7 mouse cellular contexts compared by ENCODE assay signal in genomic region chr1:193208178-193208577, GRCm38 (mm10). TPM values are rescaled to one million over a fixed set of nuclear protein-coding genes. Genes with fewer than 3 reads are reported as not detected.
DNase-seq lines count a peak whose midpoint lies in the region; ATAC-seq and TF ChIP-seq lines count a peak whose summit lies in the region.

No protein-coding gene starts in this region.

- no peak overlapping the region for H3K4me2 ChIP-seq in lung, embryonic 15.5 days

- 37% methylated on average over 2 of the region's 2 CpGs for WGBS in lung, embryonic 15.5 days

- H3K4me1 ChIP-seq in bone marrow macrophage, adult 2 months (ENCODE audit: control insufficient read depth, insufficient read depth, low read length), result peaks cover 2% of the 10 kb centered on the region; the same call in 1 of the 2 replicates
- H3K4me1 ChIP-seq in lung, embryonic 15.5 days, result no peaks in the 10 kb centered on the region

- H3K27ac ChIP-seq in bone marrow macrophage, adult 2 months (ENCODE audit: insufficient read depth, low read depth, low read length), result no peak overlapping the region
- H3K27ac ChIP-seq in lung, embryonic 15.5 days, result no peak overlapping the region

- H3K27me3 ChIP-seq in lung, embryonic 15.5 days, result no peaks in the 10 kb centered on the region

- H3K4me3 ChIP-seq in bone marrow macrophage, adult 2 months (ENCODE audit: insufficient read depth, low read length), result no peak overlapping the region
- no peak overlapping the region for H3K4me3 ChIP-seq in lung, embryonic 15.5 days

- H3K9ac ChIP-seq in lung, embryonic 15.5 days, result no peak overlapping the region

- no peaks in the 10 kb centered on the region for H3K36me3 ChIP-seq in lung, embryonic 15.5 days

- H3K9me3 ChIP-seq in lung, embryonic 15.5 days, result no peaks in the 10 kb centered on the region

- no peak for TF ChIP-seq POLR2A in bone marrow macrophage, adult 2 months (IDR thresholded peaks at IDR 0.05; ENCODE audit: borderline replicate concordance, low read depth, low read length)

- peak; percentile 56 for DNase-seq in urinary bladder, postnatal 14 days (ENCODE audit: low spot score)
- DNase-seq in urinary bladder, adult 2 months (ENCODE audit: low spot score), result no peak
- peak; percentile 32 to 37 for DNase-seq in frontal cortex, postnatal 14 days (ENCODE audit: low spot score in 2 of 2)
- DNase-seq in kidney, postnatal 36 days, result peak; percentile 74 to 88
- DNase-seq in spleen, adult 18-20 months, result peak; percentile 66 to 81

- TF ChIP-seq CTCF in bone marrow macrophage, adult 2 months (IDR thresholded peaks at IDR 0.05; ENCODE audit: low read depth, low read length), result peak; percentile 79

- 0 out of 2 replicates have a peak, but pooled peaks have one; percentile 53 for ATAC-seq in lung, embryonic 15.5 days (ENCODE audit: borderline replicate concordance, extremely low read depth, low FRiP score, low TSS enrichment)

RNA-seq across cellular contexts. Expression of gene Lamb3, which starts 0.7 kb away (rescaled TPM):
- polyA plus RNA-seq in urinary bladder, adult 2 months (2012; rRNA removed), result 22.3 and 26.3 TPM in 2 replicates
- 0.50 TPM in 1 of 2 replicates, not detected in the other for polyA plus RNA-seq in bone marrow macrophage, adult 2 months (2012; ENCODE audit: insufficient read depth, insufficient read length, missing spikeins)
- 38.1 and 43.9 TPM in 2 replicates for polyA plus RNA-seq in lung, embryonic 15.5 days (2015; fragmentation: Nextera tagmentation; extraction: Ambion mirVana)

RNA-seq across cellular contexts. Expression of gene Traf3ip3, which starts 6.7 kb away (rescaled TPM):
- polyA plus RNA-seq in urinary bladder, adult 2 months (2012; rRNA removed), result 2.2 and 2.9 TPM in 2 replicates
- polyA plus RNA-seq in bone marrow macrophage, adult 2 months (2012; ENCODE audit: insufficient read depth, insufficient read length, missing spikeins), result 48.6 and 52.3 TPM in 2 replicates
- 2.9 and 3.8 TPM in 2 replicates for polyA plus RNA-seq in lung, embryonic 15.5 days (2015; fragmentation: Nextera tagmentation; extraction: Ambion mirVana)

RNA-seq across cellular contexts. Expression of gene A130010J15Rik, which starts 40.3 kb away (rescaled TPM):
- polyA plus RNA-seq in urinary bladder, adult 2 months (2012; rRNA removed), result 9.8 and 13.3 TPM in 2 replicates
- 3.8 and 4.2 TPM in 2 replicates for polyA plus RNA-seq in bone marrow macrophage, adult 2 months (2012; ENCODE audit: insufficient read depth, insufficient read length, missing spikeins)
- 13.6 and 14.1 TPM in 2 replicates for polyA plus RNA-seq in lung, embryonic 15.5 days (2015; fragmentation: Nextera tagmentation; extraction: Ambion mirVana)

RNA-seq across cellular contexts. Expression of gene Irf6, which starts 55.3 kb away (rescaled TPM):
- 24.9 and 27.8 TPM in 2 replicates for polyA plus RNA-seq in urinary bladder, adult 2 months (2012; rRNA removed)
- not detected in 2 replicates for polyA plus RNA-seq in bone marrow macrophage, adult 2 months (2012; ENCODE audit: insufficient read depth, insufficient read length, missing spikeins)
- 14.9 and 15.4 TPM in 2 replicates for polyA plus RNA-seq in lung, embryonic 15.5 days (2015; fragmentation: Nextera tagmentation; extraction: Ambion mirVana)

RNA-seq across cellular contexts. Expression of gene Hsd11b1, which starts 55.7 kb away (rescaled TPM):
- polyA plus RNA-seq in urinary bladder, adult 2 months (2012; rRNA removed), result 68.7 and 71.3 TPM in 2 replicates
- 0.77 TPM in 1 of 2 replicates, not detected in the other for polyA plus RNA-seq in bone marrow macrophage, adult 2 months (2012; ENCODE audit: insufficient read depth, insufficient read length, missing spikeins)
- 19.3 and 27.1 TPM in 2 replicates for polyA plus RNA-seq in lung, embryonic 15.5 days (2015; fragmentation: Nextera tagmentation; extraction: Ambion mirVana)

Comparison
In these comparisons a context has a peak if more than half of its experiments do, and no peak if none do; other contexts are left out.
1. RNA of gene Lamb3, which starts 0.7 kb away (polyA plus RNA-seq): 38.1 to 43.9 TPM in lung, embryonic 15.5 days and 22.3 to 26.3 TPM in urinary bladder, adult 2 months; 0.50 TPM in bone marrow macrophage, adult 2 months; every median in the first group is over 10 times any median in the second.
2. RNA of gene Traf3ip3, which starts 6.7 kb away (polyA plus RNA-seq): 48.6 to 52.3 TPM in bone marrow macrophage, adult 2 months; 2.9 to 3.8 TPM in lung, embryonic 15.5 days and 2.2 to 2.9 TPM in urinary bladder, adult 2 months; every median in the first group is over 10 times any median in the second.